9 mouse cellular contexts compared by ENCODE assay signal in genomic region chr4:28808800-28809199, GRCm38 (mm10). TPM values are rescaled to one million over a fixed set of nuclear protein-coding genes. Genes with fewer than 3 reads are reported as not detected.
DNase-seq lines count a peak whose midpoint lies in the region; ATAC-seq and TF ChIP-seq lines count a peak whose summit lies in the region.
"Had no signal": no experiment of that assay in that cellular context is flagged by ENCODE, and none has a peak within 500 bp of the region (broad histone marks: within the 10 kb centered on the region; RNA-seq: fewer than 3 reads in every experiment).

No protein-coding gene starts in this region.

- no peaks in the 10 kb centered on the region for H3K27me3 ChIP-seq in cerebellum, adult 2 months (ENCODE audit: control insufficient read depth, insufficient read depth, low read length)
- H3K27me3 ChIP-seq: embryonic facial prominence, embryonic 12.5 days had no signal

- H3K4me1 ChIP-seq in cerebellum, adult 2 months (ENCODE audit: control insufficient read depth, insufficient read depth, low read length): no peaks in the 10 kb centered on the region
- H3K4me1 ChIP-seq: embryonic facial prominence, embryonic 12.5 days had no signal

- TF ChIP-seq POLR2A in cerebellum, adult 2 months (IDR thresholded peaks at IDR 0.05; ENCODE audit: borderline replicate concordance, insufficient read depth, low read length): no peak

- peak in 1 of 2 experiments; percentile 30 for DNase-seq in cerebellum, adult 2 months
- peak; percentile 28 for DNase-seq in left cerebral cortex, adult 11 months (ENCODE audit: low spot score)
- DNase-seq in left cerebral cortex, adult 8-10 months (ENCODE audit: low spot score in 2 of 2): no peak
- DNase-seq in ZHBTc4 (ENCODE audit: low read depth, low spot score): peak; percentile 54
- peak; percentile 43 for DNase-seq in left cerebral cortex, postnatal 4 days

- ATAC-seq in cerebellum, adult (ENCODE audit: insufficient number of reproducible peaks, low FRiP score, low TSS enrichment): no peak
- ATAC-seq in CD4-positive, CD25-positive, alpha-beta regulatory T cell, adult 4 months: no peak
- no peak for ATAC-seq in frontal cortex, adult (ENCODE audit: low TSS enrichment)

- no peak overlapping the region for H3K4me3 ChIP-seq in cerebellum, adult 2 months (replicated peaks; ENCODE audit: insufficient read depth, low read depth, low read length)
- H3K4me3 ChIP-seq: embryonic facial prominence, embryonic 12.5 days had no signal

- intact Hi-C loops in left cerebral cortex, postnatal 4 days (cut with DNase I): no loop called here

- TF ChIP-seq CTCF in cerebellum, adult 2 months (IDR thresholded peaks at IDR 0.05; ENCODE audit: borderline replicate concordance, insufficient read depth, low read depth, low read length): peak; percentile 15; the same call in 1 of the 2 replicates

- no peak overlapping the region for H3K27ac ChIP-seq in cerebellum, adult 2 months (ENCODE audit: insufficient read depth, low read length)
- H3K27ac ChIP-seq: embryonic facial prominence, embryonic 12.5 days had no signal

RNA-seq across cellular contexts. Expression of gene Epha7, which starts 4.1 kb away (rescaled TPM):
- polyA plus RNA-seq in cerebellum, adult 2 months (2012; rRNA removed): 12.4 and 12.7 TPM in 2 replicates
- 10 to 100 TPM; 70.2 to 78.5 (median 76.6) TPM for total RNA-seq in left cerebral cortex, adult 8-10 months (2022)
- total RNA-seq in left cerebral cortex, postnatal 4 days (2021): 100 to 1,000 TPM; 105 to 110 TPM
- polyA plus RNA-seq in CD4-positive, CD25-positive, alpha-beta regulatory T cell, adult 4 months (2017; shearing (Covaris generic)): under 1 TPM in 1 of 2 experiments, not detected in 1; 0.16 TPM

Comparison
In these comparisons a context has a peak if more than half of its experiments do, and no peak if none do; other contexts are left out.
1. DNase-seq: peak in left cerebral cortex, adult 11 months (single experiment), ZHBTc4 (single experiment) and left cerebral cortex, postnatal 4 days (single experiment); none in left cerebral cortex, adult 8-10 months (0 of 2).